Mouse (Mus musculus) forebrain, embryonic 13.5 days (tissue): ENCODE measurements at regions not wholly inside any gene's neighbourhood (a gene's known extent, or its start where the extent isn't known, plus 50 kb on each side); places are given as distances from the start of the nearest gene placed in this dataset.
A peak's percentile ranks its signal among the peaks of the same experiment; 100 is the strongest.

Experiments
- ATAC-seq: fragments of 200-750 bp; cut with Nextera tagmentation; 2 replicates; pipeline ENCODE4 v1.8.0; 2017
- H3K27ac ChIP-seq: fragments of 300-500 bp; sonication (generic); 2 replicates; pipeline ENCODE4 v1.5.1; 2015; ENCODE audit warnings: inconsistent platforms, mild to moderate bottlenecking, moderate library complexity
- H3K27me3 ChIP-seq: fragments of 300-500 bp; sonication (generic); 2 replicates; pipeline ENCODE4 v1.6.1; 2015; ENCODE audit warnings: mild to moderate bottlenecking, inconsistent platforms
- H3K36me3 ChIP-seq: fragments of 300-500 bp; sonication (generic); 2 replicates; pipeline ENCODE4 v1.6.1; 2015; ENCODE audit warnings: mild to moderate bottlenecking, inconsistent platforms; ENCODE audit not compliant: poor library complexity, severe bottlenecking
- H3K4me1 ChIP-seq: fragments of 300-500 bp; sonication (generic); 2 replicates; pipeline ENCODE4 v1.6.1; 2015; ENCODE audit warnings: inconsistent platforms
- H3K4me2 ChIP-seq: fragments of 300-500 bp; sonication (generic); 2 replicates; pipeline ENCODE4 v1.6.1; 2015; ENCODE audit warnings: inconsistent platforms, mild to moderate bottlenecking, moderate library complexity
- H3K4me3 ChIP-seq: fragments of 300-500 bp; sonication (generic); 2 replicates; pipeline ENCODE4 v1.5.1; 2015; ENCODE audit warnings: mild to moderate bottlenecking, inconsistent platforms
- H3K9ac ChIP-seq: fragments of 300-500 bp; sonication (generic); 2 replicates; pipeline ENCODE4 v1.6.1; 2015; ENCODE audit warnings: mild to moderate bottlenecking, inconsistent platforms
- H3K9me3 ChIP-seq: fragments of 300-500 bp; sonication (generic); replicated peaks from 2 replicates; pipeline ENCODE4 v1.6.1; 2016; ENCODE audit warnings: inconsistent platforms
- WGBS: fragments of 180-500 bp; shearing (Covaris S2); methylation state at CpG from one replicate; pipeline ENCODE4 v1.1.7; 2015; 5-methylcytosine and 5-hydroxymethylcytosine counted together

GRCm38 (mm10) chr12:118519801-118520327 is 218.6 kb upstream of the Sp4 start:
- no peaks in the 10 kb centered on the region; the same call in 1 of the 2 replicates for H3K27me3 ChIP-seq
- 7% methylated on average over 10 of the region's 10 CpGs for WGBS
- no peak overlapping the region for H3K27ac ChIP-seq
- no peaks in the 10 kb centered on the region for H3K9me3 ChIP-seq
- ATAC-seq, result no peak
- peaks cover 26% of the 10 kb centered on the region for H3K4me1 ChIP-seq
- no peaks in the 10 kb centered on the region for H3K36me3 ChIP-seq
- no peak overlapping the region; the same call in 1 of the 2 replicates for H3K4me3 ChIP-seq
- peak overlapping the region; percentile 36 for H3K4me2 ChIP-seq
- no peak overlapping the region for H3K9ac ChIP-seq

GRCm38 (mm10) chr12:118510989-118511388 is 209.7 kb upstream of the Sp4 start:
- Histone ChIP-seq H3K27me3 (peaks cover 7% of the 10 kb centered on the region; the same call in 1 of the 2 replicates), H3K36me3 (no peaks in the 10 kb centered on the region), H3K9ac (no peak overlapping the region), H3K4me3 (no peak overlapping the region), H3K27ac (no peak overlapping the region), H3K9me3 (no peaks in the 10 kb centered on the region), H3K4me1 (peaks cover 9% of the 10 kb centered on the region; the same call in 1 of the 2 replicates), H3K4me2 (no peak overlapping the region)
- 38% methylated on average over 4 of the region's 4 CpGs for WGBS
- no peak for ATAC-seq

GRCm38 (mm10) chr12:118508972-118509917 is 208.0 kb upstream of the Sp4 start:
- H3K4me2 ChIP-seq, result no peak overlapping the region
- ATAC-seq, result no peak
- H3K27ac ChIP-seq, result no peak overlapping the region
- no peaks in the 10 kb centered on the region for H3K36me3 ChIP-seq
- no peaks in the 10 kb centered on the region for H3K9me3 ChIP-seq
- 80% methylated on average over 8 of the region's 8 CpGs for WGBS
- H3K4me3 ChIP-seq, result no peak overlapping the region
- H3K9ac ChIP-seq, result no peak overlapping the region
- peaks cover 7% of the 10 kb centered on the region; the same call in 1 of the 2 replicates for H3K27me3 ChIP-seq
- H3K4me1 ChIP-seq, result peaks cover 9% of the 10 kb centered on the region; the same call in 1 of the 2 replicates

- H3K9ac ChIP-seq, result no peak overlapping the region
- H3K9me3 ChIP-seq, result no peaks in the 10 kb centered on the region
- 0 out of 2 replicates have a peak, but pooled peaks cover 3% of the 10 kb centered on the region for H3K4me1 ChIP-seq
- H3K27ac ChIP-seq, result no peak overlapping the region
- H3K36me3 ChIP-seq, result no peaks in the 10 kb centered on the region
- no peak overlapping the region for H3K4me3 ChIP-seq
- no peak overlapping the region for H3K4me2 ChIP-seq
- H3K27me3 ChIP-seq, result no peaks in the 10 kb centered on the region
- WGBS, result 57% methylated on average over 5 of the region's 5 CpGs
- peak; percentile 58; the same call in 1 of the 2 replicates for ATAC-seq
Measured at GRCm38 (mm10) chr12:118500392-118500791, 199.2 kb upstream of the Sp4 start.

- H3K4me2 ChIP-seq, result no peak overlapping the region
- 56% methylated on average over 5 of the region's 5 CpGs for WGBS
- no peak overlapping the region for H3K9ac ChIP-seq
- H3K4me1 ChIP-seq, result peaks cover 5% of the 10 kb centered on the region; the same call in 1 of the 2 replicates
- H3K9me3 ChIP-seq, result no peaks in the 10 kb centered on the region
- H3K27ac ChIP-seq, result no peak overlapping the region
- H3K4me3 ChIP-seq, result no peak overlapping the region
- ATAC-seq, result no peak
- H3K27me3 ChIP-seq, result no peaks in the 10 kb centered on the region
- H3K36me3 ChIP-seq, result no peaks in the 10 kb centered on the region
Measured at GRCm38 (mm10) chr12:118488038-118488437, 186.8 kb upstream of the Sp4 start.

GRCm38 (mm10) chr12:118486434-118486833 is 185.2 kb upstream of the Sp4 start:
- Histone ChIP-seq H3K9me3 (no peaks in the 10 kb centered on the region), H3K36me3 (no peaks in the 10 kb centered on the region), H3K4me3 (no peak overlapping the region), H3K4me2 (no peak overlapping the region), H3K27me3 (no peaks in the 10 kb centered on the region), H3K4me1 (peaks cover 5% of the 10 kb centered on the region; the same call in 1 of the 2 replicates), H3K27ac (no peak overlapping the region), H3K9ac (no peak overlapping the region)
- no peak for ATAC-seq
- whole genome bisulfite sequencing, result 93% methylated on average over 6 of the region's 6 CpGs

GRCm38 (mm10) chr12:118481347-118481746 is 180.1 kb upstream of the Sp4 start:
- Histone ChIP-seq H3K9me3 (no peaks in the 10 kb centered on the region), H3K27ac (no peak overlapping the region), H3K9ac (no peak overlapping the region), H3K4me3 (no peak overlapping the region), H3K4me2 (no peak overlapping the region), H3K27me3 (no peaks in the 10 kb centered on the region), H3K36me3 (no peaks in the 10 kb centered on the region), H3K4me1 (no peaks in the 10 kb centered on the region)
- no peak for ATAC-seq
- 50% methylated on average over 2 of the region's 2 CpGs for WGBS

- H3K27me3 ChIP-seq, result no peaks in the 10 kb centered on the region
- H3K4me1 ChIP-seq, result no peaks in the 10 kb centered on the region
- no peaks in the 10 kb centered on the region for H3K36me3 ChIP-seq
- no peak overlapping the region for H3K9ac ChIP-seq
- no peak for ATAC-seq
- no peak overlapping the region for H3K4me2 ChIP-seq
- no peaks in the 10 kb centered on the region for H3K9me3 ChIP-seq
- no peak overlapping the region for H3K4me3 ChIP-seq
- 63% methylated on average over 3 of the region's 3 CpGs for WGBS
- H3K27ac ChIP-seq, result no peak overlapping the region
Measured at GRCm38 (mm10) chr12:118474732-118475131, 173.5 kb upstream of the Sp4 start.

- Histone ChIP-seq H3K9ac (no peak overlapping the region), H3K36me3 (no peaks in the 10 kb centered on the region), H3K4me3 (no peak overlapping the region), H3K9me3 (peaks cover 7% of the 10 kb centered on the region; the same call in 1 of the 2 replicates), H3K27ac (no peak overlapping the region), H3K27me3 (peaks cover 10% of the 10 kb centered on the region; the same call in 1 of the 2 replicates), H3K4me2 (no peak overlapping the region), H3K4me1 (no peaks in the 10 kb centered on the region)
- no peak for ATAC-seq
- WGBS, result 83% methylated on average over 3 of the region's 3 CpGs
Measured at GRCm38 (mm10) chr12:118466837-118467236, 165.6 kb upstream of the Sp4 start.

- H3K36me3 ChIP-seq, result no peaks in the 10 kb centered on the region
- H3K4me2 ChIP-seq, result peak overlapping the region; percentile 53
- peak; percentile 95 for ATAC-seq
- no peak overlapping the region for H3K27ac ChIP-seq
- peaks cover 10% of the 10 kb centered on the region; the same call in 1 of the 2 replicates for H3K4me1 ChIP-seq
- no peaks in the 10 kb centered on the region for H3K9me3 ChIP-seq
- H3K27me3 ChIP-seq, result peaks cover 34% of the 10 kb centered on the region
- 8% methylated on average over 36 of the region's 36 CpGs for WGBS
- no peak overlapping the region for H3K9ac ChIP-seq
- peak overlapping the region; percentile 23 for H3K4me3 ChIP-seq
Measured at GRCm38 (mm10) chr12:118457493-118458408, 156.5 kb upstream of the Sp4 start.

GRCm38 (mm10) chr12:118455609-118456008 is 154.4 kb upstream of the Sp4 start:
- ATAC-seq, result no peak
- peaks cover 24% of the 10 kb centered on the region for H3K27me3 ChIP-seq

More at GRCm38 (mm10) chr12:118455609-118456008, 154.4 kb upstream of the Sp4 start:
- H3K4me2 ChIP-seq, result no peak overlapping the region
- H3K36me3 ChIP-seq, result no peaks in the 10 kb centered on the region
- 33% methylated on average over 1 of the region's 1 CpGs for WGBS
- no peak overlapping the region for H3K4me3 ChIP-seq
- H3K9me3 ChIP-seq, result no peaks in the 10 kb centered on the region
- no peak overlapping the region for H3K27ac ChIP-seq
- H3K9ac ChIP-seq, result no peak overlapping the region
- H3K4me1 ChIP-seq, result peaks cover 7% of the 10 kb centered on the region; the same call in 1 of the 2 replicates
